ENCODE assay signal across 8 mouse cellular contexts in the genomic region with DNA sequence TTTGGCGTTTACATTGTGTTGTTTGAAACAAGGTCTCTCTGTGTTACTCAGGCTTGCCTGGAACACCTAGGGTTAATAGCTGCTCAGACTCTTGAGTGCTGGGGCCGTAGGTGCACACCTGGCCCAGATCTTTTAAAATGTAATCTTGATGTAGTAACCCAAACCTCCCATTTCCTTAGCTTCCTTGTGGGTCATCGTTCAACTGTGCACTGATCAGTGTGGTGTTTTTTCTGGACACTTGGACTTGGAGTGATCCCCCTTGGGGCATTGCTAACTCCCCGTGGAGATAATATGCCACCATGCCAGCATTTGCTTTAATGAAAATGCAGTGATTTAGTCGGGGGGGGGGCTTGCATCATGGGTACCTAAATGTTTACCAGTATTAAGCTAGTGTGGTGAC.
A peak's percentile ranks its signal among the peaks of the same experiment; 100 is the strongest.
DNase-seq lines count a peak whose midpoint lies in the region; ATAC-seq and TF ChIP-seq lines count a peak whose summit lies in the region.

No protein-coding gene starts in this region.

- no peaks in the 10 kb centered on the region for H3K36me3 ChIP-seq in lung, postnatal 0 days (ENCODE audit: insufficient read depth, low read length)
- H3K36me3 ChIP-seq in limb, embryonic 15.5 days: no peaks in the 10 kb centered on the region
- no peaks in the 10 kb centered on the region for H3K36me3 ChIP-seq in stomach, embryonic 15.5 days

- H3K9ac ChIP-seq in lung, postnatal 0 days (replicated peaks; ENCODE audit: low read depth): no peak overlapping the region
- H3K9ac ChIP-seq in limb, embryonic 15.5 days: no peak overlapping the region
- no peak overlapping the region for H3K9ac ChIP-seq in stomach, embryonic 15.5 days

- TF ChIP-seq EP300 in lung, postnatal 0 days (IDR thresholded peaks at IDR 0.05): no peak

- peak; percentile 13; the same call in 1 of the 2 replicates for ATAC-seq in lung, postnatal 0 days
- no peak for ATAC-seq in limb, embryonic 15.5 days (ENCODE audit: insufficient number of reproducible peaks, low FRiP score, low TSS enrichment, low read depth)
- ATAC-seq in stomach, embryonic 15.5 days (ENCODE audit: insufficient read depth, low FRiP score, low read depth): no peak; the same call in 1 of the 2 replicates

- TF ChIP-seq CTCF in gastrocnemius, adult 2 months (IDR thresholded peaks at IDR 0.05): no peak
- no peak for TF ChIP-seq CTCF in lung, postnatal 0 days (IDR thresholded peaks at IDR 0.05)

- intact Hi-C loops in gastrocnemius, adult 2 months (cut with DNase I): loop anchor here (10.0 kb wide), 1 partner anchor 154 kb away; the partner anchor contains the start of gene Etv6

- no peak overlapping the region for H3K4me2 ChIP-seq in lung, postnatal 0 days (replicated peaks; ENCODE audit: low read depth, low read length)
- no peak overlapping the region for H3K4me2 ChIP-seq in limb, embryonic 15.5 days
- no peak overlapping the region for H3K4me2 ChIP-seq in stomach, embryonic 15.5 days

- DNase-seq in gastrocnemius, adult 2 months: no peak
- no peak for DNase-seq in gastrocnemius, postnatal 4 days (ENCODE audit: low spot score in 2 of 2)
- no peak for DNase-seq in lung, postnatal 0 days (ENCODE audit: low spot score)
- no peak for DNase-seq in lung, postnatal 36 days
- no peak for DNase-seq in thymus, postnatal 36 days
- no peak for DNase-seq in frontal cortex, postnatal 10 days (ENCODE audit: low spot score in 2 of 2)

- no peaks in the 10 kb centered on the region for H3K27me3 ChIP-seq in lung, postnatal 0 days (replicated peaks; ENCODE audit: insufficient read depth, low read length)
- no peaks in the 10 kb centered on the region for H3K27me3 ChIP-seq in limb, embryonic 15.5 days
- H3K27me3 ChIP-seq in stomach, embryonic 15.5 days (replicated peaks): no peaks in the 10 kb centered on the region

- H3K27ac ChIP-seq in gastrocnemius, adult 2 months: peak overlapping the region; percentile 63
- peak overlapping the region; percentile 81 for H3K27ac ChIP-seq in lung, postnatal 0 days (ENCODE audit: low read length)
- peak overlapping the region; percentile 50; the same call in 1 of the 2 replicates for H3K27ac ChIP-seq in limb, embryonic 15.5 days
- peak overlapping the region; percentile 73 for H3K27ac ChIP-seq in stomach, embryonic 15.5 days

- H3K4me1 ChIP-seq in lung, postnatal 0 days (ENCODE audit: insufficient read depth, low read depth, low read length): peaks cover 24% of the 10 kb centered on the region; the same call in 1 of the 2 replicates
- H3K4me1 ChIP-seq in limb, embryonic 15.5 days: peaks cover 25% of the 10 kb centered on the region
- peaks cover 26% of the 10 kb centered on the region for H3K4me1 ChIP-seq in stomach, embryonic 15.5 days

- 7% methylated on average over 5 of the region's 5 CpGs for WGBS in lung, postnatal 0 days
- 25% methylated on average over 5 of the region's 5 CpGs for WGBS in limb, embryonic 15.5 days
- WGBS in stomach, embryonic 15.5 days: 19% methylated on average over 5 of the region's 5 CpGs

- no peak overlapping the region for H3K4me3 ChIP-seq in gastrocnemius, adult 2 months
- no peak overlapping the region for H3K4me3 ChIP-seq in lung, postnatal 0 days (ENCODE audit: low read depth, low read length)
- H3K4me3 ChIP-seq in limb, embryonic 15.5 days: no peak overlapping the region
- H3K4me3 ChIP-seq in stomach, embryonic 15.5 days (replicated peaks): no peak overlapping the region

- no peaks in the 10 kb centered on the region for H3K9me3 ChIP-seq in lung, postnatal 0 days (ENCODE audit: low read length)
- no peaks in the 10 kb centered on the region for H3K9me3 ChIP-seq in limb, embryonic 15.5 days
- H3K9me3 ChIP-seq in stomach, embryonic 15.5 days: no peaks in the 10 kb centered on the region
